Mouse (Mus musculus): ENCODE measurements around the gene Lypd8.
"Not testable (repeated sequence)": the region's sequence is repeated elsewhere in the genome, so short reads cannot be mapped to it uniquely, and the experiment has no call there.

The Lypd8 gene

GRCm38 (mm10) chr11:58378763-58379278 is at the start of gene Lypd8:
Gene Lypd8, plus strand, starts transcription at chr11:58379043.
- DNase-seq (ENCODE audit: low read depth, low spot score) = no peak

GRCm38 (mm10) chr11:58329906-58330275 is 49.0 kb upstream of the Lypd8 start:
- no peak for DNase-seq (ENCODE audit: low read depth, low spot score)

GRCm38 (mm10) chr11:58330276-58331148 is 48.3 kb upstream of the Lypd8 start, which contains the start of the genes Zfp672 and Sh3bp5l:
Gene Zfp672, minus strand, starts transcription at chr11:58330339.
Gene Sh3bp5l, plus strand, starts transcription at chr11:58330724.
- DNase-seq (ENCODE audit: low read depth, low spot score) = peak; percentile 97

- no peak for DNase-seq (ENCODE audit: low read depth, low spot score)
These were observed 47.7 kb upstream of the Lypd8 start for GRCm38 (mm10) chr11:58331149-58331495.

GRCm38 (mm10) chr11:58331546-58331945 is 47.3 kb upstream of the Lypd8 start:
- DNase-seq (ENCODE audit: low read depth, low spot score) = no peak

GRCm38 (mm10) chr11:58334746-58335145 is 44.1 kb upstream of the Lypd8 start:
- peak; percentile 98 for DNase-seq (ENCODE audit: low read depth, low spot score)

GRCm38 (mm10) chr11:58346745-58347144 is 32.1 kb upstream of the Lypd8 start:
- no peak for DNase-seq (ENCODE audit: low read depth, low spot score)

- DNase-seq (ENCODE audit: low read depth, low spot score) = peak; percentile 23
These were observed 28.2 kb upstream of the Lypd8 start for GRCm38 (mm10) chr11:58350628-58351027.

GRCm38 (mm10) chr11:58351179-58351578 is 27.7 kb upstream of the Lypd8 start:
- no peak for DNase-seq (ENCODE audit: low read depth, low spot score)

- DNase-seq (ENCODE audit: low read depth, low spot score) = peak; percentile 44
These were observed 25.9 kb upstream of the Lypd8 start for GRCm38 (mm10) chr11:58352681-58353548.

GRCm38 (mm10) chr11:58353709-58354108 is 25.1 kb upstream of the Lypd8 start:
- no peak for DNase-seq (ENCODE audit: low read depth, low spot score)

GRCm38 (mm10) chr11:58354476-58354875 is 24.4 kb upstream of the Lypd8 start:
- DNase-seq (ENCODE audit: low read depth, low spot score) = no peak

- no peak for DNase-seq (ENCODE audit: low read depth, low spot score)
These were observed 23.9 kb upstream of the Lypd8 start for GRCm38 (mm10) chr11:58354927-58355326.

- no peak for DNase-seq (ENCODE audit: low read depth, low spot score)
These were observed 21.8 kb upstream of the Lypd8 start for GRCm38 (mm10) chr11:58357042-58357441.

- DNase-seq (ENCODE audit: low read depth, low spot score) = no peak
These were observed 20.9 kb upstream of the Lypd8 start for GRCm38 (mm10) chr11:58357844-58358534.

- DNase-seq (ENCODE audit: low read depth, low spot score) = not testable (repeated sequence)
These were observed 16.3 kb upstream of the Lypd8 start for GRCm38 (mm10) chr11:58362562-58362961.

- DNase-seq (ENCODE audit: low read depth, low spot score) = no peak
These were observed 14.4 kb upstream of the Lypd8 start for GRCm38 (mm10) chr11:58364454-58364853.

- not testable (repeated sequence) for DNase-seq (ENCODE audit: low read depth, low spot score)
These were observed 12.7 kb upstream of the Lypd8 start for GRCm38 (mm10) chr11:58366191-58366590.

GRCm38 (mm10) chr11:58377273-58377672 is 1.6 kb upstream of the Lypd8 start:
- DNase-seq (ENCODE audit: low read depth, low spot score) = no peak

GRCm38 (mm10) chr11:58377686-58378085 is 1.2 kb upstream of the Lypd8 start:
- no peak for DNase-seq (ENCODE audit: low read depth, low spot score)

GRCm38 (mm10) chr11:58379516-58379915 is 673 bp downstream of the Lypd8 start:
- DNase-seq (ENCODE audit: low read depth, low spot score) = no peak

GRCm38 (mm10) chr11:58382471-58382870 is 3.6 kb downstream of the Lypd8 start:
- DNase-seq (ENCODE audit: low read depth, low spot score) = no peak

All from 3T3-L1 (cell line).